Mouse (Mus musculus) mesoderm, embryonic 11.5 days (tissue): Measurements from ENCODE around the gene Cdkn2aipnl.
A peak's percentile ranks its signal among the peaks of the same experiment; 100 is the strongest.

ENCODE experiments used
- DNase-seq: peaks from one replicate; pipeline ENCODE4 v3.0.0-alpha.2; 2012; ENCODE audit warnings: low read depth, low spot score

Gene Cdkn2aipnl

GRCm38 (mm10) chr11:51967443-51968401 lies at the start of gene Cdkn2aipnl:
TSS of gene Cdkn2aipnl (plus strand) at chr11:51967661.
- peak; percentile 94 for DNase-seq

GRCm38 (mm10) chr11:51917951-51918350 lies 49.5 kb upstream of the Cdkn2aipnl start:
- no peak for DNase-seq

- no peak for DNase-seq
These were observed 48.9 kb upstream of the Cdkn2aipnl start for GRCm38 (mm10) chr11:51918576-51918975.

- DNase-seq = no peak
These were observed 45.9 kb upstream of the Cdkn2aipnl start for GRCm38 (mm10) chr11:51921355-51922125.

DNA sequence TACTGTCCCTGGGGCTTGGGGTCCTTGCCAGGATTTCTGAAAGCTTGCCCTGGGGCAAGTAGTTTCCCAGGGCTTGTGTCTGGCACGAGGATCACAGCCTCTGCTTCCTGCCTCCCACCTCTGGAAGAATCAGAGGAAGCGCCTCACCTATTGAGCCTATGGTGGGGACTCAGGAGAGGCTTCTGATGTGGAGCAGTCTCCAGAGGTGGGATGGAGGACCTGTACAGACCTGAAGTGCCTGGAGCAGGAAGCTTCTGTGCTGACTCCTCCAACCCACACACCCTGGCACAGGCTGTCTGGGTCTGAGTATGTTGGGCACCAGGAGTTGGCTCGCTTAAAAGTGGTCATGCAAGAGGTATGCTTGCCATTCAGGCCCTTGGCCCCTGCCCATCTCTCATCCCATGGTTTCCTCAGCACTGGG lies 45.0 kb upstream of the Cdkn2aipnl start:
- DNase-seq = no peak

GRCm38 (mm10) chr11:51925595-51925994 lies 41.9 kb upstream of the Cdkn2aipnl start:
- DNase-seq = no peak

DNA sequence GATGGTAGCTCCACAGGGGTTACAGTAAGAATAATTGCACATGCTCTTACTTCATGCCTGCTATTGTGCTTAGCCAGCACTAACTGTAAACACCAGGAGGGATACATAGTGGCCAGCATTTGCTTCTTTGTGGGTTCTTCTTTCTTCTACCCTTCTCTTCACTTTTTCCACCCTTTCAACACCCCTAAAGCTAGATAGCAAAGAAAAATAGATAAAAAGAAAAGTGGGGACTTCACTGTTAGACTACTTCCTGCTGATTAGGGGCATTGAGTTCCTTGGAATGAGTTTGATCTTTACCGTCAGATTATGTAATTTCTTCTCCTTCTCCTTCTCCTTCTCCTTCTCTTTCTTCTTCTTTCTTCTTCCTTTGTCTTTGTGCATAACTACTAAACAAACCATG lies 41.1 kb upstream of the Cdkn2aipnl start:
- DNase-seq = no peak

DNA sequence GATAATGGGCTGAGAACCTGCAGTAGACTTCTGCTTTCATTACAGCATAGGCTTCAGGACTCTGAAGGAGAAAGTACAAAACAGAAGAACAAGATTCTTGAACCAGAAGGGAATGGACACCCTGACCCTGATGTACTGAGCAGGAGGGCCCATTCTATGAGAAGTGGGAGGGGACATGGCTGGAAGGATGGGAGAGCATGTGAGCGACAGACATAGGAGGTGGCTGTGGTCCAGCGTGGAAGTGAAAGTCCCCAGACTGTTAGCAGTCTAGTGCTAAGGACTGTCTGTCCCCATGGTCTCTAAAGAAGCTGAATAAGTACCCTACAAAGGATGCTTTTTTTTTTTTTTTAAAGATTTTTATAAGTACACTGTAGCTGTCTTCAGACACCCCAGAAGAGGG lies 40.4 kb upstream of the Cdkn2aipnl start:
- DNase-seq = no peak

- DNase-seq = no peak
These were observed 36.3 kb upstream of the Cdkn2aipnl start for GRCm38 (mm10) chr11:51931138-51931537.

DNA sequence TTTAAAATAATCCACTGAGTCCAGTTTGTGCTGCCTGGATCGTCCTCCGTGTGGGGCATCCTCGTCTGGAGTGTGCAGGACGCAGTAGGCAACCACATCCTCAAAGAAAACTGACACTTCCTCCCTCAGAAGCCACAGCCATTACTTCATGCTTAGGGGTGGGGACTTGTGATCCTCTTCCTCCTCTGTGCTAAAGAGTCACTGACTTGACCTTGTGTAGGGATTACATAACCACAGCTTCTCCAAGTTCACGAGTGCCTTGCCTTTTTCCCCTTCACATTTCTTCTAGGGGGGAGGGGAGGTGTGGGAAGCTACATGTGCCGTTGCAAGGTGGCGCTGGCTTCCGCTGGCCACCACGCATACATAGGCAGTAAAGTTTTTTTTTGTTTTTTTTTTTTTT lies 35.7 kb upstream of the Cdkn2aipnl start:
- no peak for DNase-seq

DNA sequence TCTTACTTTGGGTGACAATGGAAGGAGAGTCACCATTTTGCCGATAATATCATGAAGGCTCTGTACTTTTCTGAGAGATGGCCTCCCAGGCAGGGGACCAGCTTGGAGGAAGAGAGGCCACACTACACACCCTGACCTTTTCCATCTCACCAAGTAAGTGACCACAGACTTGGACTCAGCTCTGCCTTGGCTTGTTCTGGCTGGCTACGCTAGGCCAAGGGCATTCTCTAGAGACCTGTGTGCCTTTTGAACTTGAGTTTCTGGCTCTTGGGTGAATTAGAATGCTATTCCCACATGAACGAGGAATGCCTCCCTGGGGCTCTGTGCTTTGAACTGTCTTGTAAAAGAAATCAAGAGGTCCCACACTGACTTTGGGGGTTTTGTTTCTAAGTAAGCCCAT lies 33.2 kb upstream of the Cdkn2aipnl start:
- no peak for DNase-seq

DNA sequence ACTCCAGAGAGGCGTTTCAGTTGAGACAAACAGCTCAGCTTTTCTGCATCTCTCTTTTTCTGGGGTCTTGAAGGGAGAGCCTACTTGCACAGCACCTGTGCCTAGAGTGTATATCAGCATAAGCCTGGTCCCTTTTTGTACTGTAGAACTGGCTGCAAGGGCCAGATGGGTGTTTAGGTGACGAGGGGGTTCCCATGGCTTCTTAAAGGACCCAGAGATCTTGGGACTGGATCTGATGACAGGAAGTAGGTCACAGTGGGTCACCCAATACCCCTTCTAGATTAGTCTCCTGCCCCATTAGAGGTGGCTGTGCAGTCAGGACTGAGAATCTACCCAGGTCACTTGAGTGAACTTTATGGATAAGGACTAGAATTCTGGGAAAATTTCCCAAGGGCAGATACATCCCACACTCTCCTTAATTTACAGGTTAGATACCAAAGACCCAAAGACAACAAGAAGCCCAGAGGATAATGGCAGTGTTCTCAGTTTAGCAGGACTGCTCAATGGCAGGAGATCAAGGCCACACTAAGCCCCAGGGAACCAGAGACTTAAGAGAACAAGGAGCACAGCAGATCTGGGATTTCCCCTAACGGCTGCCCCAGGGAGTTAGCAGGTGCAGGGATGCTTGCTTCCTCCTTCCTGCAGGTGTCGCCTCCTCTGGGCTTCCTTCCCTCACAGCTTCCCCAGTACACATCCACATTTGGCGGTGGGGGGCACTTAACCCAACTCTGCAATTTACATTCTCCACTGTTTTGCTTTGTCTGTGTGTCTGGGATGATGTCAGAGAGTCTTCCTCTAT lies 31.6 kb upstream of the Cdkn2aipnl start:
- no peak for DNase-seq

DNA sequence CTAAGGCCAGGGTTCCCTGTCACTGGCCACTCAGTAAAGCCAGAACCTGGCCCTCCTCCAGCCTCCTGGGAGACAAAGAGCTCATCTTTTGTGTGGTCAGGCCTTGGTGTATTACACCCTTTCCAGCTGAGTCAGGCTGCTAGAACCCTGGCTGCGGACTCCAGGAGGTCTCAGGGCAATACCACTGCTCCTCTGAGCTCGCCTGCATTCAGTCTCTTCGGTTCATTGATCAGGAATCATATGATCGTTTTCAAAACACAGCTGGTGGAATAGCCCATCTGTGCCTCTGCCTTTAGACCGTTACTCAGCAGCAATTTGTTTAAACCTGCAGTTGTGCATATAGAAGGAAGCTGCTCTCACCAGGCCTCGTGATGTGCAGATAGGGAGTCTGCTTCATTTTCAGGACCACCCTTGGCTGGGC lies 30.1 kb upstream of the Cdkn2aipnl start:
- no peak for DNase-seq

DNA sequence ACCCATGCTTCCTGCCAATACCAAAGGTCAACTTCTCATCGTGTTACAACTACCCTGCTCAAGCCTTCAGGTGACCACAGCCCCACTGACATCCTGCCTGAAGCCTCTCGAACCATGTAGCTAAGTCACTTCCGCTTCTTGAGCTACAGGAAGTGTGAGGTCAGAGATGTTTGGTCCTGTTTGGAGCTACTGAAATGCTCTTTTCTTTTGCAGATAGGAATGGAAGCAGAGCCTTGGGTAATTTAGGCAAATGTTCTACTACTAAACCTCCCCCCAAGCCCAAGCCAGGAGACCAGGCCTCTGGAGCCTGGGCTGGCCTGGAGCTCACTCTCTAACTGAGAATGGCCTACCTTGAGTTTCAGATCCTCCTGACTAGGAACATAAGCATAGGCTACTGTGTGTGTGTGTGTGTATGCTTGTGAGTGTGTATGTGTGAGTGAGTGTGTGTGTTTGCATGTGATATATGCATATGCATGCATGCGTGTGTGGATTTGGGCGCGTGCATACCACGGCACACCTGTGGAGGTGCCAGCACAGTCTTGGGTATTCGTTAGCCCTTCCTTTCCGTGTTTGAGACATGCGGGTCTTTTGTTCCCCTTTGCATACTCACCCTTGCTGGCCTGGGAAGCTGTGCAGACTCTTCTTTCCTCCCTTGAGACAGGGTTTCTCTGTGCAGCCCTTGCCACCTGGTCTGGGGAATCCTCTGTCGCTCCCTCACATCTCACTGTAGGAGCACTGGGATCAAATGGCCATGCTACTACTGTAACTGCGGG lies 28.5 kb upstream of the Cdkn2aipnl start:
- no peak for DNase-seq

GRCm38 (mm10) chr11:51939590-51939955 lies 27.9 kb upstream of the Cdkn2aipnl start:
- no peak for DNase-seq

DNA sequence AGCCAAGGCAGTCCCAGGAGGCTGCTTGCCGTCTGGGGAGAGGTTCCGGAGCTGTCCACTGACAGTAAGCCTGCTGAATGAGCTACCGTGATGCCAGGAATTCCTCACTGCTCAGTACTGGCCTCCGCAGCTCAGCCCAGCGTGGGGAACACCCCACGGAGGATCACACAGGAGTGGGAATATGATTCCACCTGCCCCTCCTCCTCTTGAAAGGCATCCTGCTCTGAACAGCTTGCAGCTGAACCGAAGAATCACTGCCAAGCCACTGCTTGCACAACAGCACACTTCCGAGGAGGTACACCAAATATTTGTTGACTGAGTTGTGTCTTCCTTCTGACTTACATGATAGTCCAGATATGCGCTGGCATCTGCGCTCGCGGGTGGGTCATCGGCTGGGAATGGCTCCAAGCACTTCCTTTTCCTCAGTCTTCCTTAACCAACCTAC lies 26.9 kb upstream of the Cdkn2aipnl start:
- no peak for DNase-seq

DNA sequence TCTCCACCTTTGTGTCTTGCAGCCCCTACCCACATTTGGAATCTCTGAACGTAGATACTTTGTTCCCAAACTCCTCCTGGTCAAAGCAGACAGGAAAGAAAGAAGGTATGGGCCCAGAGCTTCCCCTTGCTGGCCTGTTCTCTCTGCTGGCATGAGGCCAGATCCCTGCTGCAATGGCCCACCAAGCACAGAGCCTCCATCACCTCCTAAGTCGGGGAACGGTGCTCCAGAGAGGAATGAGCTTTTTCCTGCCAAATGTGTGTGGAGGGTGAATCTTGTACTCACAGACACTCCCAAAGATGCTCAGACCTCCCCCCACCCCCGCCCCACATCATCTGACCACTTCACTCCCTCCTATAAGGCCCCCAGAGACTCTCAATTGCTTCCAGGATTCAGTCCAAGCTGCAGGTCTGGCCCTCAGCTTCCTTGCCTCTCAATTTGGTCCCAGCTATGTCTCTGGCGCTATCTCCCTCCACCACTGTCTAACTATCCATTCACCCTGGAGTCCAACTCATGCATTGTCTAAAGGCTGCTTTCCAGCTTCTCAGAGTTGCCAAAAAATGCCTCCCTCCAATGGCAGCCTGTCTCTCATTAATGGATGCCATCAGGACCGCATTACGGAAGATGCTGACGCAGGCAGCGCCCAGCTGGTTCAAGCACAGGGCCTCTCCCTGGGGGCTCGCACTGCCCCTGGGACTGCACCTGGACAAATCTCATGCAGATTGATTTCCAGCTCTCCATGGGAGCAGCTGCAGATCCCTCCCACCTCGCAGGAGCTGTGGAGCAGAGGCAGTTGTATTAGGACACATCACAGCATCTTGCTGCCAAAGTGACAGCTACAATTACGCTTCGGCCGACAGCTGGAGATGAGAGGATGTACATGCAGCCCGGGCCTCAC lies 24.6 kb upstream of the Cdkn2aipnl start:
- DNase-seq = peak; percentile 23

GRCm38 (mm10) chr11:51943500-51943841 lies 24.0 kb upstream of the Cdkn2aipnl start:
- DNase-seq = no peak

- DNase-seq = no peak
These were observed 23.2 kb upstream of the Cdkn2aipnl start for GRCm38 (mm10) chr11:51944239-51944638.

DNA sequence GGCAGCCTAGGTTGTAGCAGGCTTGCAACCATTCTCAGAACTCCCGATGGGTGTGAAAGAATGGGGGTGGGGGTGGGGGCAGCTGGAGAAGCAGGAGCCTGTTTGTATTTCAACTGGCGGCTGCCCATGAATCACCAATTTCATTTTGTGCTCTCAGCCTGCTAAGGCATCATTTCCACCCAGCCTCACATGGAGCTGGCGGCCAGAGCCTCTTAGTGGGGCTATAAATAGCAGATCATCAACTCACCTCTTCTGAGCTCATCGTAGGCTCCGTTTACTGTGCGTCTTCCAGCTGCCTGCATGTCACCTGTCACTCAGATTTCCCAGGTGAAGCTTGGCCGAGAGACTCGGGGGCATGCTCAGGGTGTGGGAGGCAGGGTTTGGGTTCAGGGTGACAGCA lies 21.9 kb upstream of the Cdkn2aipnl start:
- DNase-seq = no peak
